Mouse (Mus musculus) megakaryocyte, embryonic 14.5 days (primary cell): Measurements from ENCODE around the gene Maco1. TPM values are rescaled to one million over a fixed set of nuclear protein-coding genes. Genes with fewer than 3 reads are reported as not detected.
"Not testable (repeated sequence)": the region's sequence is repeated elsewhere in the genome, so short reads cannot be mapped to it uniquely, and the experiment has no call there.

ENCODE experiments used
- H3K27me3 ChIP-seq: replicated peaks from 2 replicates; pipeline ENCODE3; 2012; ENCODE audit warnings: inconsistent platforms
- H3K36me3 ChIP-seq: replicated peaks from 2 replicates; pipeline ENCODE3; 2012; ENCODE audit warnings: low read length, inconsistent platforms, mixed read lengths
- H3K4me1 ChIP-seq: 2 replicates; pipeline ENCODE4 v1.6.1; 2012; ENCODE audit warnings: inconsistent platforms
- H3K4me3 ChIP-seq: replicated peaks from 2 replicates; pipeline ENCODE3; 2012; ENCODE audit warnings: moderate library complexity, mild to moderate bottlenecking, inconsistent platforms
- H3K9me3 ChIP-seq: 2 replicates; pipeline ENCODE4 v1.6.1; 2012; ENCODE audit warnings: inconsistent platforms
- FLI1 ChIP-seq: IDR thresholded peaks from 2 replicates; pipeline ENCODE4 v1.6.1; 2012; ENCODE audit warnings: low read length, inconsistent platforms, mixed read lengths
- GATA1 ChIP-seq: IDR thresholded peaks from 3 replicates; pipeline ENCODE4 v1.6.1; 2012; ENCODE audit warnings: mixed read lengths, low read length, inconsistent platforms, borderline replicate concordance
- polyA plus RNA-seq: library from polyadenylated mRNA; stranded (reverse); fragments of >175 nt; gene quantifications from 2 replicates; pipeline ENCODE4 v1.2.3, GENCODE M21; 2012; ENCODE audit warnings: low replicate concordance; ENCODE audit not compliant: insufficient read depth

Maco1 gene
- polyA plus RNA-seq, 1 experiment: 6.0 TPM

GRCm38 (mm10) chr4:134851876-134852275, 1.3 kb downstream of the Maco1 start:
- peaks cover 20% of the 10 kb centered on the region for H3K27me3 ChIP-seq
- peaks cover 59% of the 10 kb centered on the region for H3K4me1 ChIP-seq
- H3K9me3 ChIP-seq: no peaks in the 10 kb centered on the region

GRCm38 (mm10) chr4:134851236-134851635, 1.9 kb downstream of the Maco1 start:
- no peak overlapping the region for H3K4me3 ChIP-seq
- peaks cover 4% of the 10 kb centered on the region for H3K36me3 ChIP-seq
- peaks cover 55% of the 10 kb centered on the region for H3K4me1 ChIP-seq

More at GRCm38 (mm10) chr4:134851876-134852275, 1.3 kb downstream of the Maco1 start:
- Histone ChIP-seq H3K36me3 (peaks cover 4% of the 10 kb centered on the region), H3K4me3 (peak overlapping the region; percentile 97)
- TF ChIP-seq FLI1: no peak
- TF ChIP-seq GATA1: no peak

GRCm38 (mm10) chr4:134850551-134850950, 2.6 kb downstream of the Maco1 start:
- Histone ChIP-seq H3K4me1 (peaks cover 51% of the 10 kb centered on the region), H3K9me3 (no peaks in the 10 kb centered on the region), H3K4me3 (no peak overlapping the region)

More at GRCm38 (mm10) chr4:134851236-134851635, 1.9 kb downstream of the Maco1 start:
- no peak for TF ChIP-seq GATA1
- no peak for TF ChIP-seq FLI1
- no peaks in the 10 kb centered on the region for H3K9me3 ChIP-seq
- peaks cover 15% of the 10 kb centered on the region for H3K27me3 ChIP-seq

GRCm38 (mm10) chr4:134847587-134847986, 5.6 kb downstream of the Maco1 start:
- H3K4me1 ChIP-seq: peaks cover 52% of the 10 kb centered on the region

More at GRCm38 (mm10) chr4:134850551-134850950, 2.6 kb downstream of the Maco1 start:
- Histone ChIP-seq H3K27me3 (peaks cover 8% of the 10 kb centered on the region), H3K36me3 (peaks cover 4% of the 10 kb centered on the region)
- TF ChIP-seq GATA1: no peak
- TF ChIP-seq FLI1: no peak

GRCm38 (mm10) chr4:134843566-134843965, 9.6 kb downstream of the Maco1 start:
- TF ChIP-seq GATA1 (no peak), FLI1 (no peak)
- no peaks in the 10 kb centered on the region for H3K27me3 ChIP-seq
- no peak overlapping the region for H3K4me3 ChIP-seq
- H3K36me3 ChIP-seq: peaks cover 15% of the 10 kb centered on the region
- H3K9me3 ChIP-seq: no peaks in the 10 kb centered on the region
- H3K4me1 ChIP-seq: peaks cover 51% of the 10 kb centered on the region

More at GRCm38 (mm10) chr4:134847587-134847986, 5.6 kb downstream of the Maco1 start:
- Histone ChIP-seq H3K27me3 (no peaks in the 10 kb centered on the region), H3K36me3 (peaks cover 11% of the 10 kb centered on the region), H3K4me3 (no peak overlapping the region), H3K9me3 (no peaks in the 10 kb centered on the region)
- TF ChIP-seq FLI1 (no peak), GATA1 (no peak)

GRCm38 (mm10) chr4:134840231-134840630, 12.9 kb downstream of the Maco1 start:
- Histone ChIP-seq H3K9me3 (no peaks in the 10 kb centered on the region), H3K27me3 (no peaks in the 10 kb centered on the region), H3K4me1 (peaks cover 39% of the 10 kb centered on the region), H3K36me3 (peaks cover 39% of the 10 kb centered on the region), H3K4me3 (no peak overlapping the region)
- TF ChIP-seq GATA1 (no peak), FLI1 (no peak)

GRCm38 (mm10) chr4:134838706-134839105, 14.4 kb downstream of the Maco1 start:
- H3K36me3 ChIP-seq: peaks cover 51% of the 10 kb centered on the region
- peaks cover 36% of the 10 kb centered on the region for H3K4me1 ChIP-seq
- H3K27me3 ChIP-seq, H3K4me3 ChIP-seq, H3K9me3 ChIP-seq: not testable (repeated sequence)

- Histone ChIP-seq H3K9me3 (no peaks in the 10 kb centered on the region), H3K4me3 (no peak overlapping the region), H3K27me3 (no peaks in the 10 kb centered on the region), H3K36me3 (peaks cover 52% of the 10 kb centered on the region), H3K4me1 (peaks cover 32% of the 10 kb centered on the region)
- no peak for TF ChIP-seq FLI1
- no peak for TF ChIP-seq GATA1
These were observed 14.9 kb downstream of the Maco1 start for GRCm38 (mm10) chr4:134838221-134838620.

GRCm38 (mm10) chr4:134835486-134835885, 17.7 kb downstream of the Maco1 start:
- TF ChIP-seq FLI1 (no peak), GATA1 (no peak)
- Histone ChIP-seq H3K4me1 (peaks cover 24% of the 10 kb centered on the region), H3K27me3 (no peaks in the 10 kb centered on the region), H3K9me3 (no peaks in the 10 kb centered on the region), H3K4me3 (no peak overlapping the region), H3K36me3 (peaks cover 66% of the 10 kb centered on the region)

GRCm38 (mm10) chr4:134831934-134832333, 21.2 kb downstream of the Maco1 start:
- TF ChIP-seq GATA1: no peak
- no peak for TF ChIP-seq FLI1
- Histone ChIP-seq H3K36me3 (peaks cover 82% of the 10 kb centered on the region), H3K4me1 (no peaks in the 10 kb centered on the region)

GRCm38 (mm10) chr4:134827806-134828205, 25.3 kb downstream of the Maco1 start:
- Histone ChIP-seq H3K9me3 (no peaks in the 10 kb centered on the region), H3K4me3 (no peak overlapping the region), H3K27me3 (no peaks in the 10 kb centered on the region), H3K4me1 (peaks cover 6% of the 10 kb centered on the region), H3K36me3 (peaks cover 79% of the 10 kb centered on the region)
- TF ChIP-seq FLI1: no peak
- TF ChIP-seq GATA1: no peak

More at GRCm38 (mm10) chr4:134831934-134832333, 21.2 kb downstream of the Maco1 start:
- no peaks in the 10 kb centered on the region for H3K9me3 ChIP-seq
- H3K27me3 ChIP-seq: no peaks in the 10 kb centered on the region
- no peak overlapping the region for H3K4me3 ChIP-seq
